Mouse (Mus musculus) cerebellum, adult 2 months (tissue): ENCODE measurements at regions not wholly inside any gene's neighbourhood (a gene's known extent, or its start where the extent isn't known, plus 50 kb on each side); places are given as distances from the start of the nearest gene placed in this dataset.

Experiments used
- CTCF ChIP-seq: fragments of 200-500 bp; IDR thresholded peaks from 2 replicates; pipeline ENCODE4 v1.5.1; 2011; ENCODE audit warnings: low read depth, mild to moderate bottlenecking, control low read depth, low read length, moderate library complexity, borderline replicate concordance; ENCODE audit not compliant: insufficient read depth
- POLR2A ChIP-seq: fragments of 200-500 bp; IDR thresholded peaks from 2 replicates; pipeline ENCODE4 v1.6.1; 2011; ENCODE audit warnings: low read length, control low read depth, borderline replicate concordance; ENCODE audit not compliant: insufficient read depth

DNA sequence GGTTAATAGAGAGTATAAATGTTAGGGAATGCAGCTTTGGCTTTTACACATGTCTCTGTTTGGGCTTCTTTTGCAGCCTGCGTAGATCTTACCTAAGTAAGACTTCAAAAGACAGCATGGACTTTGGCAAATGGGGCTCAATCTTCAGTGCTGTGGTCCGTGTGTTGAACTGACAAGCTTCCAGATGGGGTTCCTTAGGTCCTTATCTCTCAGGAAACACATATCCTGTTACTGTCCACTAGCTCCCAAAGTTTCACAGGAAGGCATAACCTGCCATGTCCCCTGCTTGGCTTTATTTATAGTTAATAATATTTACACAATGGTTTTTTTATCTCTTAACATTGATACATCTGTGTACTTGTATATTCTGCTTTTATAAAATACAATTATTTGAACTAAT is 365.3 kb downstream of the Hdgfl1 start:
- no peak for TF ChIP-seq CTCF
- no peak for TF ChIP-seq POLR2A
